Mouse (Mus musculus): ENCODE measurements around the gene Pank4.

Gene Pank4

DNA sequence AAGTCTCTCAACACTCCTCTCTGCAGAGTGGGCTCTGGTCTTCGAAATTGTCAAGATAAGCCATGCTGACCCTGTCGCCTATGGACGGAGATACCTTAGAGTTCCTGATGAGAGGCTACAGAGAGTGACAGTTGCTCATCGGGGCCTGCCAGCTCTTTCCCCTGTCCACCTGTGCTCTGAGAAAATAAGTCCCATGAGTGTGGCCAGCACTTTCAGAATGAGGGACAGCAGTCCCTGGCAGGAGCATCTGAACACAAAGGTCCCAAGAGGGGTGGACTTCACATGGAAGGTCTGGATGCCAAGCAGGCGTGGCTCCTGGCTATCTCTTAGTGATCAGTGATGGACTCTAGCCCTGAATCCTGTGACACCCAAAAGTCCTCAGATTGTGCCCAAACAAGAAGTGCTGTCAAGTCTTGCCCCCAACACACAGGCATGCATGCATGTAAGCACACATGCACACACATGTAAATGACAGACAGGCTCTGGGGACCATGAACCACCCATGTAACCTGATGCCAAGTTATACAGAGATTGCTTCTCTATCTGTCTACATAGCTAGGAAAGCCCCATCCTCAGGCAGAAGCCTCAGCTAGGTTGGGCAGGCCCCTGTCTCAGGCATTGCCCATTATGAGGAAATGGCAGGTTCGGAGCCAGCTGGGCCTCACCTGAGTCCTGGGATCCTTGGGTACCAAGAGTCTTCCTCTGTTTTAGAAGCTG lies 20.4 kb upstream of the Pank4 start:
- no peak for DNase-seq (ENCODE audit: low spot score in 2 of 2)

GRCm38 (mm10) chr4:154944121-154944590 lies 19.8 kb upstream of the Pank4 start:
- DNase-seq (ENCODE audit: low spot score in 2 of 2): peak; percentile 69 to 80

- no peak for DNase-seq (ENCODE audit: low spot score in 2 of 2)
These were observed 17.6 kb upstream of the Pank4 start for GRCm38 (mm10) chr4:154946319-154946718.

GRCm38 (mm10) chr4:154948066-154948939 lies 15.6 kb upstream of the Pank4 start:
- no peak for DNase-seq (ENCODE audit: low spot score in 2 of 2)

DNA sequence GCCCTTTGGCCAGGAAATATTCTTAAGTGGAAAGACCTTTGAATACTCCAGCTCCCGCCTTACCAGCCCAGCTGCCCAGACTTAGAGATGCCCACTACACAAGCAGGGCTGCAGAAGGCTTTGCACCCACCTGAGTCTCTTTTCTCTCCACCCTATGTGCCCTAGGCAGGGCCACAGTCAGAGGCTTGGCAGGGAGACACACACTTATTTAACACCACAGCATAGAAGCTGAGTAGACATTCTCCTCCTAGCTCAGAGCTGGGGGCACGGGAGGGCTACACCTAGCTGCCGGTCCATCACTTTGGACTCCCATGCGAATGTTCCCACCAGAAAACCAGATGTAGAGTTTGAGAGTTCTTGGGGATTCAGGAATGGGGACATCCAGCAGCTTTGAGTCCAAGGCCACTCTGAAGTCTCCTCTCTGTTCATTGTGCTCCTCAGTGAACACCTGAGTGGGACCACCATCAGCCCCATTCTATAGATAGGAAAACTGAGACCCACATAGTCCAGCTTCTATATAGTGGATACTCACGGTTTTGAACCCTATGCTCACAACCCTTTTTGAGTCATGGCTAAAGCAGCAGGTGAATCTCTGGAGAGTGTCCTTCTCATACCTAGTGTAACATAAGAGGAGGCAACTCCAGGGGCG lies 14.9 kb upstream of the Pank4 start:
- DNase-seq (ENCODE audit: low spot score in 2 of 2): no peak

- no peak for DNase-seq (ENCODE audit: low spot score in 2 of 2)
These were observed 14.3 kb upstream of the Pank4 start for GRCm38 (mm10) chr4:154949589-154949982.

DNA sequence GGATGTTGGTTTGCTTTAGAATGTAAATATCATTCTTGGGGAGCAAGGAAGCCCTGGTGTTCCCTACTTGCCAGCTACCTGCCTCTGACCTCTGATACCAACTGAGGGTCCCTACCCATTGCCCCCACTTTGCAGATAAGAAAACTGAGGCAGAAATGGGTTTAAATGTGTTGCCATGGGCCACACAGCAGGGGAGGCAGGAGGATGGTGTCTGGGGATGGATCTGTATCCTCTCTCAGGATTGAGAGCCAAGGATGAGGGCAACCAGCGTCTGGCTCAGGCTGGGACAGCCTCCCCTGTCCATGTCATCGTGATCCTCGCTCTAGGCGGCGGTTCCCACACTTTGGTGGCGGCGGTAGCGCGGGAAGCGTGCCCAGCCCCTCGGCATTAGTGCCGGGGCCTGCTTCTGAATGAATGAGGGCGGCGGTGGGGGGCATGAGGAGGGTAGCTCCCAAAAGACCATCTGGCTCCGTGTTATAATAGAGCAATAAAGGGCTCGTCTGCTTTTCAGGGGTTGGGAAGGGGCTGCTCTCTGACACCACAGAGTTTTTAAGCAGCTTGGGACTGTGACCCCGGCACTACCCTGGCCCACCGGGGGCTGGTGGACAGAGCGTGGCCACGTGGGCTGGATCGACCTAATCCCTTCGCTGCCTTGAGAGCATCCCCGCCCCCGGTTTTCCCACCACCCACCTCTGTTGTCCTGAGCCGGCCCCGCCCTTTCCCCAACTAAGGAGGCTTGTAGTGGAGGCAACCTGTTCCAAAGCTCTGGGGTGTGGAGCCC lies 11.3 kb upstream of the Pank4 start:
- no peak for DNase-seq (ENCODE audit: low spot score in 2 of 2)

DNA sequence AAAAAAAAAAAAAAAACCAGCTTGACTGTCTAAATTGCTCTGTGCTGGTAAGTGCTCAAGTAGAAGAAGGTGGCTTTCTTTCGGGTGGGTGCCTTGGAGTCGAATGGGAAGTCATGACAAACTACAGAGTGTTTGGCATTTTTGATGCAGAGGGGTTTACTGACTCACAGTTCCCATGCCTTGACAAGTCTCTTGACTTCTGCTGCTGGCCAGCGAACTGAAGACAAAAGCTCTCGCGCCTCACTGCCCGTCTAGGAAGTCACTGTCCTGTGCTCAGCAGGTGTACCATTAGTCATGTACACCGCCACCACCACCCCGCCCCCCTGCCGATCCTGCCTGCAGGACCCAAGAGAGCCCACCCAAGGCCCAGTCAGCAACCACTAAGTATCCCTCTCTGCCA lies 7.3 kb upstream of the Pank4 start:
- peak in 1 of 2 experiments; percentile 29 for DNase-seq (ENCODE audit: low spot score in 2 of 2)

DNA sequence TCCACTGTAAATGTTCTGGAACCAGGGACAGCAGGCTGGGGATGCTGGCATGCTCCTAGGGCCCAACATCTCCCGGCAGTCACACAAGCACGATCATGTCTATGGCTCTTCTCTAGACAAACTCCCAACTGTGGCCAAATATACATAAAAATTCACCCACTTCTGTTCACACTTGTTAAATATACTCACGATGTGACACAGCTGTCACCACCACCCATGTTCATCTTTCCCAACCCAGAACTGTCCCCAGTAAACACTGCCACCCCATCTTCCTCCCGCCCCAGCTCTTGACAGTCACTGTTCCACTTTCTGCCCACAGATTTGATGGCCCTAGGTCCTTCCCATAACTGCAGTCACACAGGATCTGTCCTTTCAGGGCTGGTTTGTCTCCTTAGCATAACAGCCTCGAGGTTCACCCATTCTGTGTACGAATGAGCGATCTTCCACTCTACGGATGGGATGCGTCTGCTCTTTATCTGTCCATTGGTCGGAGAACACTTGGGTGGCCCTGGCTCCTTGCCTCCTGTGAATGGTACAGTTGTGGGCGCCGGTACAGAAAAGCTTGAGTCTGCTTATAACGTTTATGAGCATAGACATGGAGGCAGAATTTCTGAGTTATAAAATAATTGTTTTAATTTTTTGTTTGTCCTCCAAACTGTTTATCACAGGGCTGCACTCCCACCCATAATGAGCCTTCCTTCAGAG lies 6.5 kb upstream of the Pank4 start:
- DNase-seq (ENCODE audit: low spot score in 2 of 2): no peak

DNA sequence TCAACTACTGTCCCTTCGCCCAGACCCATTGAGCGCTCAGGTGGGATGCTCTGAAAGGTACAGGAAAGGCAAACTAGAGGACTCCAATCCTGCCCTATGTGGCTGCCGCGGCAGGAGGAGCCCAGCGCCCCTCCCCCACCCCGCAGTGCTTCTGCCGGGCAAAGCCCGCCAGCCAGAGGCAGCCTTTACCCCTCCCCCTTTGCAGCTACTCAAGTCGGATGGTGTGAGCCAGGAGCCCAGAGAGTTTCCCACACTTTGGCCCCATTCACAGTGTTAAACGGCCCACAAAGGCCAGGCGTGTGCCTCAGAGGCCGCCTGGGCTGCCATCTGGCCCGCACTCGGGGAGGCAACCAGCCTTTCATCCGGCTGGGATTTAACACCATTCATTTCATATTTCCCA lies 5.8 kb upstream of the Pank4 start:
- DNase-seq (ENCODE audit: low spot score in 2 of 2): no peak

GRCm38 (mm10) chr4:154958621-154959020 lies 5.3 kb upstream of the Pank4 start:
- DNase-seq (ENCODE audit: low spot score in 2 of 2): no peak

GRCm38 (mm10) chr4:154960021-154960689 lies 3.8 kb upstream of the Pank4 start:
- DNase-seq (ENCODE audit: low spot score in 2 of 2): no peak

DNA sequence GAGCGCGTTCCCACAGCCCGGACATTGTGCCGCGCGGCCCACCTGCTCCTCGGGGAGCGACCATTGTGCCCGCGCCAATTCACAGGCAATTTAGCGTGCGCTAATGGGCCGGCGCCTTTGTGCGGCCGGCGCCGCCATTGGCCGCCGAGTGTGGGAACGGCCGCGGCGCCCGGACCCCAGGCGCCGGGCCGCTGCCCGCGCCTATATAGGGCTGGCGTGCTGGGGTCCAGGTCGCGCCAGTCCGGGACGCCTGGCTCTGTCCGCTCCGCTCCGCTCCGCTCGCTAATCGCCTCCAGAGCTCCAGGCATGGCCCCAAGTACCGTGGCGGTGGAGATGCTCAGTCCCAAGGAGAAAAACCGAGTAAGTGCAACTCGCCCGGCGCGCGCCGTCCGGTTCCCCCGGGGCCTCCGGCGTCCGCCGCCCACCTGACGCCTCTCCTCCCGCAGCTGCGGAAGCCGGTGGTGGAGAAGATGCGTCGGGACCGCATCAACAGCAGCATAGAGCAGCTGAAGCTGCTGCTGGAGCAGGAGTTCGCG lies 3.2 kb upstream of the Pank4 start, which contains the start of gene Hes5:
Hes5 (plus strand) TSS at position 234 of the 536 bp plus-strand sequence.
- DNase-seq (ENCODE audit: low spot score in 2 of 2): no peak

DNA sequence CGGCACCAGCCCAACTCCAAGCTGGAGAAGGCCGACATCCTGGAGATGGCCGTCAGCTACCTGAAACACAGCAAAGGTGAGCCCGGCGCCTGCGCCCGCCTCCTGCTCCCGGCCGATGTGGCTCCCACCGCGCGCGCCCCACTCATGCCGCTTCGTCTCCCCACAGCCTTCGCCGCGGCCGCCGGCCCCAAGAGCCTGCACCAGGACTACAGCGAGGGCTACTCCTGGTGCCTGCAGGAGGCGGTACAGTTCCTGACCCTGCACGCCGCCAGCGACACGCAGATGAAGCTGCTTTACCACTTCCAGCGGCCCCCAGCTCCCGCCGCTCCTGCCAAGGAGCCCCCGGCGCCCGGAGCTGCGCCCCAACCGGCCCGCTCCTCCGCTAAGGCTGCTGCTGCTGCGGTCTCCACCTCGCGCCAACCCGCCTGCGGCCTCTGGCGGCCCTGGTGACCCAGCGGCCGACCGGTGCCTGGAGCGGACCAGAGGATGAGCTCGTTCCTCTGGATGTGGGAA lies 2.6 kb upstream of the Pank4 start:
- peak; percentile 22 to 49 for DNase-seq (ENCODE audit: low spot score in 2 of 2)

- peak in 1 of 2 experiments; percentile 80 for DNase-seq (ENCODE audit: low spot score in 2 of 2)
These were observed 2.0 kb upstream of the Pank4 start for GRCm38 (mm10) chr4:154961911-154962310.

GRCm38 (mm10) chr4:154962683-154963082 lies 1.2 kb upstream of the Pank4 start:
- DNase-seq (ENCODE audit: low spot score in 2 of 2): no peak

DNA sequence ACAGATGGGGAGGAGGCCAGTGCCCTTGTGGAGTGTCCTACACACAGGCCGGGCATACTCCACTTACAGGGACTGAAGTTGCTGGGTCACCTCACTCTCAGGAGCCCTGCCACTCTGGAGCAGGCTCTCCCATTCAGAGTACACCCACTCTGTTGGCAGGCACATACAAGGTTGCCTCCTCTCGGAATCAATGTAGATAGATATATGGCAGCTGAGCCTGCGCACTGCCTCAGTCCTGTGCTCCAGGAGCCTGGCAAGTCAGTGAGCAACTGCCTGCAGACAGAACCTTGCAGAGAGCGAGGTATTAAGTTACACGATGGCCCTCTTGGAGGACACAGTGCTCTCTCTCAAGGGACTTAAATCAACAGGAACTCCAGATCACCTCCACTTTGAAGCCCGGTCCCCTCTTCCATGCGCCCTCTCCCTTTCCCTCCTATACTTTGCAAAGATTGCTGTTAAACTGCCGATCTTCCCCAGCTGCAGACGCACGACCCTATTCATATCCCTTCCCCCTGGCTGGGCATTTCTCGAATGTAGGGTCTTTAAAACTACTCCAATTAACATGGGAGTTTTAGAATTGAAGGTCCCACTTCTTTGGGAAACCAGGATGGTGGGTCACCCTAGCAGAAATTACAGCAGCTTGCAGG lies 610 bp upstream of the Pank4 start:
- no peak for DNase-seq (ENCODE audit: low spot score in 2 of 2)

- DNase-seq (ENCODE audit: low spot score in 2 of 2): peak in 1 of 2 experiments; percentile 21
These were observed 785 bp downstream of the Pank4 start for GRCm38 (mm10) chr4:154964581-154965235.

DNA sequence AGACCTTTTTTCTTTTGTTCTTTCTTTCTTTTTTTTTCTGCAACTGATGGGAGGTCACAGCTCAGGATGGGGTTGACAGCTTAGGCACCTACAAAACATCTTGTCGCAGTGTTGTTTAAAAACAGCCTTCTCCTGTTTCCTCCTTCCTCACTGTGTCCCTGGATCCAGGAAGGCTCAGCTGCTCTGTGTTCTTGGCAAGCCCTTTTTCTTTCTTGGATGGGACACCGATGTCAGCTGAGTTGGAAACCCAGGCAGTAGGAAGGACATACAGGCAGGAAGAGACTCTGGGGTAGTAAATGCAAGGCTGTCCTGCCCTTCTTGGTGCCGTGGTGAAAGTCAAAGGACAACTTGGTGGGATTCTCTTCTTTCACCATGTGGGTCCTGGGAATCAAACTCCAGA lies 1.9 kb downstream of the Pank4 start:
- DNase-seq (ENCODE audit: low spot score in 2 of 2): no peak
